Mouse (Mus musculus) skeletal muscle tissue, postnatal 0 days (tissue): ENCODE data around the gene Ap1m1. TPM values are rescaled to one million over a fixed set of nuclear protein-coding genes. Genes with fewer than 3 reads are reported as not detected.

ENCODE experiments used
- polyA plus RNA-seq: library from polyadenylated mRNA; unstranded; fragments of >200 nt; fragmentation: Nextera tagmentation; extraction: Ambion mirVana; gene quantifications from 2 replicates; pipeline ENCODE4 v1.2.1, GENCODE M21; 2015

The Ap1m1 gene
- polyA plus RNA-seq, result 42.9 and 47.7 TPM in 2 replicates

DNA sequence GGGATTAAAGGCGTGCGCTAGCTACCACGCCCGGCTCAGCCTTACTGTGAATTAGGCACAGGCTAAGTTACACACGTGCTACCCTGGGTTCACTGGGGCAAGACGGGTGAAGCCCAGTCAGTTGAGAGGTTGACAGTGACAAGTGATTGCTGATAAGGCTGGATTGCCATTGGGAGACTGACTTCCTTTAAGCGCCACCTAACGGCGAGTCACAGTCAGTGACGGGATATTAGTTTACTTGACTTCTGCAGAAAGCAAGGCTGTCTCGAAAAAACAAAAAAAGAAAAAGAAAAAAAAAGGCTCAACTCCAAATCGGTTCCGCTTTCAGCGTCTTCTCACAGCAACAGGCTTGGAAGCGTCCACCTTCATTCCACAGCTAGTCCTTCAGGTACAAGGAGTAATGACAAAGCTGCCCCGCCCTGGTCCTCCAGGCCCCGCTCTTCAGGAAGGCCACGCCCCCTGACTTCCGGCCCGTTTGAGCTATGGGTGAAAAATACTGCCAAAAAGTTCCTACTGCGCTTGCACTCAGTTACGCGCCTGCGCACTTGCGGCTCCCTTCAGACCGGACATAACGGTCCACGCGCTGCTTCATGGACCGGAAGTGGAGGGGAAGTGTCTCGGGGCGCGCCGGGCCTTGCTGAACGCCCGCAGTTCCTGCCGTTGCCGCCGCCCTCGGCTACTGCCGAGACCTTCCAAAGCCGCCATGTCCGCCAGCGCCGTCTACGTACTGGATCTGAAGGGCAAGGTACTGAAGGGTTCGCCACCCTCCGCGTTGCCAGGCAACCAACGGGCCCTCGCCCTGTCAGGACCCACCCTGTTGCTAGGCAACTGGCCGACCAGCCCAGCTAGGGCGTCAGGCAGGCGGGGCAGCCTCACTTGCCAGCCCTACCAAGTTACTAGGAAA lies at the start of gene Ap1m1:
Ap1m1 (plus strand) TSS at position 520 of the 904 bp plus-strand sequence.

DNA sequence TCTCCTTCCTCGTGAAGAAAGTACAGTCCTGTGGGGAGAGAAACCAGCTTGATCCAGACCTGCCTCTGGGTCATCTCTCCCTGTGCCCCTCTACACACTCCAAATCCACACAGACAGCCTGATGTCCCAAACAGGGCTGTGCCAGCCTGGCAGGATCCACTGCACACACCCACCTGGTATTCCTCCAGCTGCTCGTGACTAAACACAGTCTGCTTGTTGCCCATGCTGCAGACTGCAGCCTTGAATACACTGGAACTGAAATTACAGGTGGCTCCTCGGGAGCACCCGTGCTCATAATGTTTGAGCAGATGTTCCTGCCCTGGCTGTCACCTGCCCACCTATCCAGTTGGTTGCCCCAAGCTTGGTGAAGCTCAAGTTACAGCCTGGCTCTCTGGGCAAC lies 27.1 kb upstream of the Ap1m1 start, which contains the start of gene Cib3:
Cib3 (minus strand) TSS at position 87 of the 400 bp plus-strand sequence.

DNA sequence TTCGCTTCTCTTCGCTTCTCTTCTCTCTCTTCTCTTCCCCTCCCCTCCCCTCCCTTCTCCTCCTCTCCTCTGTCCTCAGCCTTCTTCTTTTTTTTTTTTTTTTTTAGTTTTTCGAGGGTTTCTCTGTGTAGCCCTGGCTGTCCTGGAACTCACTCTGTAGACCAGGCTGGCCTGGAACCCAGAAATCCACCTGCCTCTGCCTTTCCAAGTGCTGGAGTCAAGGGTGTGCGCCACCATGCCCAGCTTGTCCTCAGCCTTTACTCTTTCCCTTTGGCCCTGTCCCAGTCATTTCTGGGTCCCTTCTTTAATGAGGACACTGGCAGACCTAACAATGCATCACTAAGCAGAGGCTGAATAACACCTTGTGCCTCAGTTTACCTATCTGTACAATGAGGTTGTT lies 26.3 kb upstream of the Ap1m1 start, which contains the start of gene Gm11034:
Gm11034 (minus strand) TSS at position 101 of the 400 bp plus-strand sequence.

DNA sequence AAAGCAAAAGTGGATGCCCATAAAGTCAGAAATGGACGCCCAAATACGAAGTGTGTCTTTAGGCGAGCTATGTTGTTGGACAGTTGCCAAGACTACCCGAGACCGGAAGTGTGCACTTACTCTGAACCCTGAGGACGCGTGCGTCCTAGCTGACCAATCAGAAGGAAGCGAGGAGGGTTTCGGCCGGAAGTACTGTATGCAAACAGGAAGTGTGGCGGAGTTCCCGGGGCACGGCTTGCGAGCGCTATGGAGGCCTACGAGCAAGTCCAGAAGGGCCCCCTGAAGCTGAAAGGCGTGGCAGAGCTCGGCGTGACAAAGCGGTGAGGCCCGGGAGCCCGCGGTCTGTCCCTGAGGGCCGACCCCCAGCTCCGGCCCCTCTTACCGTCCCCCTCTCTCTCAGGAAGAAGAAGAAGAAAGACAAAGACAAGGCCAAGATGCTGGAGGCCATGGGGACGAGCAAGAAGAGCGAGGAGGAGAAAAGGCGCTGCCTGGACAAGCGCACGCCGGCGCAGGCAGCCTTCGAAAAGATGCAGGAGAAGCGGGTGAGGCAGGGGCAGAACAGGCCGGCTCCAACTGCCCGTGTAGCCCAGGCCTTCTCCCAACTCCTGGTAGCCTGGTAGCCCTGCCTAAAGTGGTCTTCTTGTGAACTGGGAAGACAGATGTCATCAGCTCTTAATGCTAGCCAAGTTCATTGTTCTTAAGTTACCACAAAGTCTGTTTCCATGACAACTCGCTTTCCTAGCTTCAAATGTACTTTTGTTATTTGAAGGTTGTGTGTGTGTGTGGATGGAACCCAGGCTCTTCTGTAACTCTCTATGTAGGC lies 20.1 kb upstream of the Ap1m1 start, which contains the start of gene Fam32a:
Fam32a (plus strand) TSS at position 190 of the 823 bp plus-strand sequence.

DNA sequence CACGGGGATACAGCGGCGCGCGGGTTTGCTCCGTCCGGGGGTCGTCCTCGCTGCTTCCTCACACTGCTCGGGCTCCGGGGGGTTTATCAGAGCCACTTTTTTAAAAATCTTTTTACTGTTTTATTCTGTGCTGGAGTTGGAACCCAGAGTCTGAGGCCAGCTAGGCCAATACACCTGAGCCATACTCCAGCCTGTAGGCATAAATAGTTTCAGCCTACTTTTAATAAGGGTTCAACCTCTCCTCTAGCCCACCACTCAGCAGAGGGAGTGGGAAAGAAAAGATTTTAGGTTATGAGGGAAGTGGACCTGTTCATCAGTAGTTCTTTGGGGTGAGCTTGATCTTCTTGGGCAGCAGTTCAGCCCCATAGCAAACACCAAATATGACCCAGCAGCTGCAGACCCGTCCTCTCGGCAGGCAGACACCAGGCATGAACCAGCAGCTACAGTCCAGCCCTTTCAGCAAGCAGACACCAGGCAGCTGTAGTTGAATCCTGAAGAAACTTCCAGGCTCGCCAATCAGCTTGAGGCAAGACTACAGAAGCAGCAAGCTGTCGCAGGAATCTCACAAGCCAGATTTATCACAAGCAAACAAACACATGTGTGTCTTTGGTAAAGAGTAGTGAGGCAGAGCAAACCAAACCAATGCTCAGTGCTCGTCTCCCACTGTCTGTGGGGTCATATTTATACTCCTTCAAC lies 65.5 kb downstream of the Ap1m1 start, which contains the start of gene Gm10282:
Gm10282 (minus strand) TSS at position 51 of the 696 bp plus-strand sequence.

Other genes with a start within 250 kb of the Ap1m1 start
- gene Cyp4f18, start 230.4 kb upstream of the Ap1m1 start, polyA plus RNA-seq, result 0.60 and 0.94 TPM in 2 replicates
- gene Olfr372, start 198.8 kb upstream of the Ap1m1 start, polyA plus RNA-seq, result not detected in 2 replicates
- gene Olfr373, start 156.8 kb upstream of the Ap1m1 start, polyA plus RNA-seq, result not detected in 2 replicates
- gene Olfr374, start 133.0 kb upstream of the Ap1m1 start, polyA plus RNA-seq, result not detected in 2 replicates
- 177 and 260 TPM in 2 replicates for gene Tpm4, start 105.0 kb upstream of the Ap1m1 start, polyA plus RNA-seq
- 39.1 and 45.6 TPM in 2 replicates for gene Rab8a, start 78.8 kb upstream of the Ap1m1 start, polyA plus RNA-seq
- not detected in 2 replicates for gene Hsh2d, start 50.4 kb upstream of the Ap1m1 start, polyA plus RNA-seq
- not detected in 2 replicates for gene Cib3, start 27.2 kb upstream of the Ap1m1 start, polyA plus RNA-seq
- gene Gm11034, start 26.4 kb upstream of the Ap1m1 start, polyA plus RNA-seq, result not detected in 2 replicates
- gene Fam32a, start 20.3 kb upstream of the Ap1m1 start, polyA plus RNA-seq, result 29.4 and 32.5 TPM in 2 replicates
- 8.8 and 10.3 TPM in 2 replicates for gene Gm10282, start 65.2 kb downstream of the Ap1m1 start, polyA plus RNA-seq
- 13.8 and 18.6 TPM in 2 replicates for gene Klf2, start 79.0 kb downstream of the Ap1m1 start, polyA plus RNA-seq
- 20.2 and 21.3 TPM in 2 replicates for gene Eps15l1, start 181.4 kb downstream of the Ap1m1 start, polyA plus RNA-seq
- 1.3 and 1.5 TPM in 2 replicates for gene Calr3, start 203.9 kb downstream of the Ap1m1 start, polyA plus RNA-seq
- 5.5 and 6.5 TPM in 2 replicates for gene 1700030K09Rik, start 203.9 kb downstream of the Ap1m1 start, polyA plus RNA-seq
- gene Cherp, start 235.2 kb downstream of the Ap1m1 start, polyA plus RNA-seq, result 21.5 and 22.3 TPM in 2 replicates